In genomic region chr3:146723037-146723436, GRCm38 (mm10) we compare ENCODE assay signal across 17 mouse cellular contexts. TPM values are rescaled to one million over a fixed set of nuclear protein-coding genes. Genes with fewer than 3 reads are reported as not detected.
DNase-seq lines count a peak whose midpoint lies in the region; ATAC-seq and TF ChIP-seq lines count a peak whose summit lies in the region.
"Had no signal": no experiment of that assay in that cellular context is flagged by ENCODE, and none has a peak within 500 bp of the region (broad histone marks: within the 10 kb centered on the region; RNA-seq: fewer than 3 reads in every experiment).

No protein-coding gene starts in this region.

- ATAC-seq in frontal cortex, adult (ENCODE audit: low TSS enrichment) = peak; percentile 69
- ATAC-seq in lung, embryonic 14.5 days (ENCODE audit: insufficient read depth) = no peak
- ATAC-seq in hindbrain, embryonic 16.5 days = no peak
- ATAC-seq: liver, embryonic 12.5 days; midbrain, embryonic 13.5 days had no signal

- 53% methylated on average over 3 of the region's 3 CpGs for WGBS in lung, embryonic 14.5 days
- WGBS in hindbrain, embryonic 16.5 days = 61% methylated on average over 3 of the region's 3 CpGs

- H3K36me3 ChIP-seq in lung, embryonic 14.5 days (ENCODE audit: insufficient read depth) = 0 out of 2 replicates have a peak, but pooled peaks cover 6% of the 10 kb centered on the region
- peaks cover 11% of the 10 kb centered on the region; the same call in 1 of the 2 replicates for H3K36me3 ChIP-seq in hindbrain, embryonic 16.5 days (ENCODE audit: control insufficient read depth, insufficient read depth, low read length)

- no peak overlapping the region for H3K27ac ChIP-seq in lung, embryonic 14.5 days (ENCODE audit: low read depth)
- no peak overlapping the region for H3K27ac ChIP-seq in hindbrain, embryonic 16.5 days (ENCODE audit: low read depth, low read length)
- H3K27ac ChIP-seq: embryonic facial prominence, embryonic 12.5 days; liver, embryonic 12.5 days; midbrain, embryonic 13.5 days; neural tube, embryonic 12.5 days had no signal

- TF ChIP-seq CTCF in lung, embryonic 14.5 days (IDR thresholded peaks at IDR 0.05; ENCODE audit: low read depth) = no peak

- no peaks in the 10 kb centered on the region for H3K27me3 ChIP-seq in lung, embryonic 14.5 days (ENCODE audit: insufficient read depth, low read length)
- H3K27me3 ChIP-seq in hindbrain, embryonic 16.5 days (replicated peaks; ENCODE audit: control insufficient read depth, insufficient read depth, low read length) = no peaks in the 10 kb centered on the region
- H3K27me3 ChIP-seq: embryonic facial prominence, embryonic 12.5 days; liver, embryonic 12.5 days; midbrain, embryonic 13.5 days; neural tube, embryonic 12.5 days had no signal

- no peak overlapping the region for H3K4me2 ChIP-seq in lung, embryonic 14.5 days
- H3K4me2 ChIP-seq in hindbrain, embryonic 16.5 days (ENCODE audit: low read length) = no peak overlapping the region
- H3K4me2 ChIP-seq: embryonic facial prominence, embryonic 12.5 days; liver, embryonic 12.5 days; midbrain, embryonic 13.5 days; neural tube, embryonic 12.5 days had no signal

- H3K9me3 ChIP-seq in lung, embryonic 14.5 days (ENCODE audit: low read depth, low read length) = peaks cover 7% of the 10 kb centered on the region; the same call in 1 of the 2 replicates
- no peaks in the 10 kb centered on the region; the same call in 1 of the 2 replicates for H3K9me3 ChIP-seq in hindbrain, embryonic 16.5 days (ENCODE audit: control insufficient read depth, low read length)
- H3K9me3 ChIP-seq: liver, embryonic 12.5 days; midbrain, embryonic 13.5 days had no signal

- no peak overlapping the region for H3K9ac ChIP-seq in lung, embryonic 14.5 days
- H3K9ac ChIP-seq in hindbrain, embryonic 16.5 days (ENCODE audit: low read depth, low read length) = no peak overlapping the region
- H3K9ac ChIP-seq: embryonic facial prominence, embryonic 12.5 days; liver, embryonic 12.5 days; midbrain, embryonic 13.5 days; neural tube, embryonic 12.5 days had no signal

- H3K4me1 ChIP-seq in lung, embryonic 14.5 days (ENCODE audit: insufficient read depth) = no peaks in the 10 kb centered on the region
- no peaks in the 10 kb centered on the region for H3K4me1 ChIP-seq in hindbrain, embryonic 16.5 days (ENCODE audit: control insufficient read depth, insufficient read depth, low read depth, low read length)
- H3K4me1 ChIP-seq: embryonic facial prominence, embryonic 12.5 days; liver, embryonic 12.5 days; midbrain, embryonic 13.5 days; neural tube, embryonic 12.5 days had no signal

- DNase-seq in frontal cortex, postnatal 10 days (ENCODE audit: low spot score in 2 of 2) = no peak
- DNase-seq in lung, embryonic 14.5 days = peak; percentile 13
- DNase-seq in lung, postnatal 25 days (ENCODE audit: low spot score) = no peak
- DNase-seq in brain, adult 2 months (ENCODE audit: low read depth, low spot score) = peak; percentile 78
- peak; percentile 76 for DNase-seq in telencephalon, adult 2 months (ENCODE audit: low read depth, low spot score)
- DNase-seq: adrenal gland, adult 8-10 months; cerebellum, postnatal 10 days; gastrocnemius, postnatal 10 days; heart, adult 11 months; kidney, adult 11 months; kidney, postnatal 10 days had no signal

- H3K4me3 ChIP-seq in lung, embryonic 14.5 days (ENCODE audit: low read depth, low read length) = no peak overlapping the region
- H3K4me3 ChIP-seq in hindbrain, embryonic 16.5 days (ENCODE audit: low read length) = no peak overlapping the region
- H3K4me3 ChIP-seq: embryonic facial prominence, embryonic 12.5 days; liver, embryonic 12.5 days; midbrain, embryonic 13.5 days; neural tube, embryonic 12.5 days had no signal

RNA-seq across cellular contexts. Expression of gene Samd13, which starts 37.6 kb away (rescaled TPM):
- polyA plus RNA-seq in lung, embryonic 14.5 days (2014; fragmentation: Nextera tagmentation; extraction: Ambion mirVana) = 0.66 and 1.2 TPM in 2 replicates
- 0.12 and 0.20 TPM in 2 replicates for polyA plus RNA-seq in hindbrain, embryonic 16.5 days (2015; fragmentation: Nextera tagmentation; extraction: Ambion mirVana)

Comparison
In these comparisons a context has a peak if more than half of its experiments do, and no peak if none do; other contexts are left out.
1. DNase-seq: peak in lung, embryonic 14.5 days (single experiment), brain, adult 2 months (single experiment) and telencephalon, adult 2 months (single experiment); none in frontal cortex, postnatal 10 days (0 of 2) and lung, postnatal 25 days (single experiment).